Mouse (Mus musculus): ENCODE measurements at regions not wholly inside any gene's neighbourhood (a gene's known extent, or its start where the extent isn't known, plus 50 kb on each side); places are given as distances from the start of the nearest gene placed in this dataset.

DNA sequence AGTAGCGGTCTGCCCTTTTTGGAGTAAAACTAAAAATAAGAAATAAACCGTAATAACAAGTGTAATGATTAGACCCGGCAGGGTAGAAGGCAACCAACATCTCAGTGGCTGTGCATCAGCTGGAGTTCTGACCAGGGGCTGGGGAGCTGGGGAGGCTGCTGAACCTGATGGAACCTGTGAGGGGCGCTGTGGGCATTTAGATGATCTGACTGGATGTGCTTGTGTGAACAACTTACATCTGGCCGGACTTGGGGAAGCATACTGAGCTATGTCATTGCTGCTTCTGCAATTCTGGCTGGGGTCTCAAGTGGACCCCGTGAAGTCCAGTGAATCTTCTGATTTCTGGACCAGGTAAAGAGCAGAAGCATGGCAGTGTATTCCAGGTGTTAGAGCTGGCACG, 138.4 kb downstream of the Plekhb2 start:
- no peak overlapping the region for H3K4me3 ChIP-seq (replicated peaks)
- H3K36me3 ChIP-seq, result no peaks in the 10 kb centered on the region
- 73% methylated on average over 7 of the region's 7 CpGs for WGBS
- no peak overlapping the region for H3K27ac ChIP-seq
- H3K9ac ChIP-seq (replicated peaks), result no peak overlapping the region
- H3K9me3 ChIP-seq, result no peaks in the 10 kb centered on the region
- no peak for ATAC-seq (ENCODE audit: insufficient number of reproducible peaks, insufficient read depth, low FRiP score, low TSS enrichment, low read depth)
- no peaks in the 10 kb centered on the region for H3K27me3 ChIP-seq
- H3K4me2 ChIP-seq, result no peak overlapping the region
- no peaks in the 10 kb centered on the region for H3K4me1 ChIP-seq (replicated peaks)

DNA sequence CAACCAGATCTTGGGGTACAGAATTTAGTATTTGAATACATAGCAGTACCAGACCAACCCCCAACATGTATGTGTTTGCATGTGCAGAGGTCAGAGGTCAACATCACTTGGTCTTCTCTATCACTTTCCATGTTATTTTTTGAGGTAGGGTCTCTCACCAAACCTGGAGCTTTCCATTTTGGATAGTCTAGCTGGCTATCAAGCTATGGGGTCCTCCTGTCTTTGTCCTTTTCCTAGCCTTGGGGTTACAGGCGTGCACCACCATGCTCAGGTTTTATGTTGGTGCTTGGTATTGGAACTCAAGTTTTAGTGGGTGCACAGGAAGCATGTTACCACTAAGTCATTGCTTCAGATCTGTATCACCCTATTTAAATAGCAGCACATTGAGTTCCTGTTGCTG, 151.0 kb downstream of the Plekhb2 start:
- peaks cover 4% of the 10 kb centered on the region; the same call in 1 of the 2 replicates for H3K4me1 ChIP-seq (replicated peaks)
- H3K36me3 ChIP-seq, result no peaks in the 10 kb centered on the region
- H3K9ac ChIP-seq (replicated peaks), result no peak overlapping the region
- no peaks in the 10 kb centered on the region for H3K27me3 ChIP-seq
- no peak overlapping the region for H3K27ac ChIP-seq
- ATAC-seq (ENCODE audit: insufficient number of reproducible peaks, insufficient read depth, low FRiP score, low TSS enrichment, low read depth), result no peak
- H3K4me3 ChIP-seq (replicated peaks), result no peak overlapping the region
- no peaks in the 10 kb centered on the region for H3K9me3 ChIP-seq
- no peak overlapping the region for H3K4me2 ChIP-seq
- WGBS, result 79% methylated on average over 1 of the region's 1 CpGs

DNA sequence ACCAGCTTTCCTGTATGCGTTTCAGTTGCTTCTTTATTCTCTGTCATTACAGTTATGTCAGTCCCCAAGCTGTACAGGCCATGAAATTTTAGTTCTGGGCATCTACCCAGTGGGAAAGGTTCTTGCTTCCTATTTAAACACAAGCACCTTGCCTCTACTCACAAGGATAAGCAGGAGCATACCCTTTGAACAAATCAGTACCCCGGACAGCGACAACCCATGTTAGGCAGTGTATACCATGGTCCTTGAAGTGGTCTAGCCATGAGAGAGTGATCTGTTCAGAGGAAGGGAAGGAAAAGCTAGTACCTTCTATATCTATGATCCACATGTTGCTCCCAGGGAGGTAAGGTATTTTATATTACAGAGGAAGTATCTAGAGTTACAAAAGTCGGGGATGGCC, 167.7 kb downstream of the Plekhb2 start:
- Histone ChIP-seq H3K27me3 (no peaks in the 10 kb centered on the region), H3K4me3 (replicated peaks) (no peak overlapping the region), H3K27ac (no peak overlapping the region), H3K9me3 (no peaks in the 10 kb centered on the region), H3K36me3 (no peaks in the 10 kb centered on the region), H3K4me2 (no peak overlapping the region), H3K4me1 (replicated peaks) (no peaks in the 10 kb centered on the region), H3K9ac (replicated peaks) (no peak overlapping the region)
- WGBS, result 66% methylated on average over 4 of the region's 4 CpGs
- no peak for ATAC-seq (ENCODE audit: insufficient number of reproducible peaks, insufficient read depth, low FRiP score, low TSS enrichment, low read depth)

DNA sequence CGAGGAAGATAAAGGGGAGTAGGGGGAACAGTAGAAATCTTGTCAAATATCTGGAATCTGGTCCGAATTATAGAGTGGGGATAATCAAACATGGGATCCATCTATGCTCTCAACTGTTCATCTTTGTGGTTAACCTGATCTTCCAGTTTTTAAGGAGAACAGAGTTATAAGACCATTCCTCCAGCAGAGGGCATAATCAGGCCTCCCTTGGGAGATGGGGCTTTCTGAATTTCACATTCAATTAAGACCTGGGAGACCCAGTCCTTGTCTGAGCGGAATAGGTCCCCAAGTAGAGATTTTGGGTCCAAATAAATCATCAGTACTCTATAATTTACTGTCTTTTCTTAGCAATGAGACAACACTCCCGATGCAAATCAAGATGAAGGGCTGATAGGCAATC, 182.8 kb downstream of the Plekhb2 start:
- Histone ChIP-seq H3K36me3 (no peaks in the 10 kb centered on the region), H3K27me3 (no peaks in the 10 kb centered on the region), H3K9ac (replicated peaks) (no peak overlapping the region), H3K4me3 (replicated peaks) (no peak overlapping the region), H3K4me1 (replicated peaks) (no peaks in the 10 kb centered on the region), H3K9me3 (no peaks in the 10 kb centered on the region), H3K4me2 (no peak overlapping the region), H3K27ac (no peak overlapping the region)
- WGBS, result 59% methylated on average over 4 of the region's 4 CpGs
- ATAC-seq (ENCODE audit: insufficient number of reproducible peaks, insufficient read depth, low FRiP score, low TSS enrichment, low read depth), result no peak

DNA sequence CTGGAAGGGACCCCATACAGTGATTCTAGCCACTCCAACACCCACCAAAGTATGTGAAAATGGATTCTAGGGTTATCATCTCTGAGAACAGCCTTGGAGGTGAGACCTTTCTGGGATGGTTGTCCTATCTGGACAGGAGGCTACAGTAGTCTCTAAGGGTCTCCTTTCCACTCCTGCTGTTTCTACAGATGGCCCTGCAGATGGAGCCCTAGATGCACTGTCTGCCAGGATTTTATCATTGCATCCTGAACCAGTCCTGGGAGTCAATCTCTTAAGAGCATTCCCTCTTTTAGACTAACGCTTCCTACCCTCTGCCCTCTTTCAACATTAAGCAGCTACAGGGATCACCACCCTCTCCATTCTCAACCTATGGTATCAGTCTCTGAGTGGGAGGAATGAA, 223.0 kb downstream of the Plekhb2 start:
- H3K36me3 ChIP-seq, result no peaks in the 10 kb centered on the region
- 86% methylated on average over 1 of the region's 1 CpGs for WGBS
- H3K9me3 ChIP-seq, result no peaks in the 10 kb centered on the region
- H3K4me1 ChIP-seq (replicated peaks), result no peaks in the 10 kb centered on the region
- H3K4me3 ChIP-seq (replicated peaks), result no peak overlapping the region
- H3K4me2 ChIP-seq, result no peak overlapping the region
- H3K27ac ChIP-seq, result no peak overlapping the region
- H3K27me3 ChIP-seq, result no peaks in the 10 kb centered on the region
- H3K9ac ChIP-seq (replicated peaks), result no peak overlapping the region
- ATAC-seq (ENCODE audit: insufficient number of reproducible peaks, insufficient read depth, low FRiP score, low TSS enrichment, low read depth), result no peak

DNA sequence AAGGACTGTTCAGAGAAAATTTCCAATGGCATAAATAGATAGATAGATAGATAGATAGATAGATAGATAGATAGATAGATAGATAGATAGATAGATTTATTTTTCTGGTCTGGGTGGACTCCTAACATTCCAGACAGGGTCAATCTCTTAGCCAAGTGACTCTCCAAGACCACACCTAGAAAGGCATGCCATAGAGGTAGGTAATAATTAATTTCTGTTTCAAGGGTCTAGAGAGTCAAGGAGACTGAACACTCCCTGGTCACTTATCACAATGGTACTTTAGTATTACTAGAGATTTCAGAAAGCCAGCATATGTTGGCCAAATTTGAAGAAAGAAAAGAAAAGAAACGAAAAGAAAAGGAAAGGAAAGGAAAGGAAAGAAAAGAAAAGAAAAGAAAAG, 245.1 kb downstream of the Plekhb2 start:
- Histone ChIP-seq H3K36me3 (no peaks in the 10 kb centered on the region), H3K9me3 (no peaks in the 10 kb centered on the region), H3K4me1 (replicated peaks) (no peaks in the 10 kb centered on the region), H3K9ac (replicated peaks) (no peak overlapping the region), H3K4me3 (replicated peaks) (no peak overlapping the region), H3K27ac (no peak overlapping the region), H3K4me2 (no peak overlapping the region), H3K27me3 (no peaks in the 10 kb centered on the region)
- WGBS, result 59% methylated on average over 1 of the region's 1 CpGs
- ATAC-seq (ENCODE audit: insufficient number of reproducible peaks, insufficient read depth, low FRiP score, low TSS enrichment, low read depth), result no peak

DNA sequence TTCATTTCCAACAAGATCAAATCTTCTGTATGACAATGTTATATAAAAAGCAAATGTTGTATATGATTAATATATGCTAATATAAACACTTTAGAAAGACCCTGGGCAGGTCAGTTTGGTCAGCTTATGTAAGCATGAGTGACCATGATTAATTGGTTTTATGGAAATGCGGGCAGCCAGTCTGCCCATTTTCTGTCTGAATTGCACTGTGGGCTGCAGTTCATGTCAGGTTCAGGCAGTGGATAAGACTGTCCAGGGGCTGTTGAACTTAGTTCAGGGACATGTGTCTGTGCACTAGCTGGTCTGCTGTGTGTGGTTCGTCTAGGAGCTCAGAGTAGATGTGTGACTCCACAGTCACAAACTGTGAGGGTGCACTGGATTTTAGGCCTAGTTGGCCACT, 246.0 kb downstream of the Plekhb2 start:
- Histone ChIP-seq H3K4me1 (replicated peaks) (no peaks in the 10 kb centered on the region), H3K27ac (no peak overlapping the region), H3K4me2 (no peak overlapping the region), H3K4me3 (replicated peaks) (no peak overlapping the region), H3K9ac (replicated peaks) (no peak overlapping the region), H3K36me3 (no peaks in the 10 kb centered on the region), H3K27me3 (no peaks in the 10 kb centered on the region), H3K9me3 (no peaks in the 10 kb centered on the region)
- WGBS, result 85% methylated on average over 2 of the region's 2 CpGs
- ATAC-seq (ENCODE audit: insufficient number of reproducible peaks, insufficient read depth, low FRiP score, low TSS enrichment, low read depth), result no peak

DNA sequence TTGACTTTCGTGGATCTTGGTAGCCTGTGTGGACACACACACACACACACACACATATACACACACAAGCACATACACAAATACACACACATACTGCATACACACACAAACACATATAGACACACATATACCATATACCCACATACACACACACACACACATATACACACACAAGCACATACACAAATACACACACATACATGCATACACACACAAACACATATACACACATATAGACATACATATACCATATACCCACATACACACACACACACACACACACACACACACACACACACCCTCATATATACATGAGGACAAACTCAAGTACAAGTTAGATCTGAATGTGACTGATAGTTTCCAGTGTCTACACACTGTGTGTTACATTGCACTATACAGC, 256.9 kb downstream of the Plekhb2 start:
- 89% methylated on average over 1 of the region's 1 CpGs for WGBS
- Histone ChIP-seq H3K27me3 (no peaks in the 10 kb centered on the region), H3K4me2 (no peak overlapping the region), H3K9ac (replicated peaks) (no peak overlapping the region), H3K27ac (no peak overlapping the region), H3K9me3 (no peaks in the 10 kb centered on the region), H3K4me3 (replicated peaks) (no peak overlapping the region), H3K36me3 (no peaks in the 10 kb centered on the region), H3K4me1 (replicated peaks) (no peaks in the 10 kb centered on the region)
- ATAC-seq (ENCODE audit: insufficient number of reproducible peaks, insufficient read depth, low FRiP score, low TSS enrichment, low read depth), result peak; percentile 47; the same call in 1 of the 2 replicates

DNA sequence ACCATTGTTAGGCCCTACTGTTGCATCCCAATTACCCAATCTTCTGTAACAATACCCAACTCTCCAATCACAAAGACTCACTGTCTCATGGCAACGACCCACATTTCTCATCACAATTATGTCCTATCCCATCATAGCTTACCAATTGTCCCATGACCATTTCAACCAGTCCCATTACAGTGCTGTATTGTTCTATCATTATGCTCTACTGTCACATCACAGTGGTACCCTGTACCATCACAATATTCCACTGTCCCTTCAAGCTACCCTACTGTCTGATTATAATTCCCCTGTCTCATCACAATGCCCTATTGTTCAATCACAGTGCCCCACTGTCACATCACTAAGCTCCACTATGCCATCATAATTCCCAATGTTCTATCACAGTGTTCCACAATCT, 260.0 kb downstream of the Plekhb2 start:
- H3K4me1 ChIP-seq (replicated peaks), result no peaks in the 10 kb centered on the region
- H3K27ac ChIP-seq, result no peak overlapping the region
- H3K9me3 ChIP-seq, result no peaks in the 10 kb centered on the region
- no peaks in the 10 kb centered on the region for H3K27me3 ChIP-seq
- no peak overlapping the region for H3K4me2 ChIP-seq
- 62% methylated on average over 1 of the region's 1 CpGs for WGBS
- H3K36me3 ChIP-seq, result no peaks in the 10 kb centered on the region
- ATAC-seq (ENCODE audit: insufficient number of reproducible peaks, insufficient read depth, low FRiP score, low TSS enrichment, low read depth), result no peak
- no peak overlapping the region for H3K9ac ChIP-seq (replicated peaks)
- H3K4me3 ChIP-seq (replicated peaks), result no peak overlapping the region

DNA sequence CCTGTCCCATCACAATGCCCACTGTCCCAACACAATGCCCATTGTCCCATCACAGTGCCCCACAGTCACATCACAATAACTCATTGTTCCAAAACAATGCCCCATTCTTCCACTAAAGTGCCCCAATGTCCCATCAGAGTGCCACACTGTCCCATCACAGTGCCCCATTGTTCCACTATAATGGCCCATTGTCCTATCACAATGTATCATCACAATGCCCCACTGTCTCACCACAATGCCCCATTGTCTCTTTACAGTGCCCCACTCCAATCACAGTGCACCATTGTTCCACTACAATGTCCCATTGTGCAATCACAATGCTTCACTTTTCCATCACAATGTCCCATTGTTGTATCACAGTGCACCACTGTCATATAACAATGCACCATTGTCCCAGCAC, 265.7 kb downstream of the Plekhb2 start:
- Histone ChIP-seq H3K27me3 (no peaks in the 10 kb centered on the region), H3K36me3 (no peaks in the 10 kb centered on the region), H3K4me1 (replicated peaks) (no peaks in the 10 kb centered on the region), H3K4me3 (replicated peaks) (no peak overlapping the region), H3K4me2 (no peak overlapping the region), H3K9me3 (peaks cover 27% of the 10 kb centered on the region), H3K9ac (replicated peaks) (no peak overlapping the region), H3K27ac (no peak overlapping the region)
- no peak for ATAC-seq (ENCODE audit: insufficient number of reproducible peaks, insufficient read depth, low FRiP score, low TSS enrichment, low read depth)

DNA sequence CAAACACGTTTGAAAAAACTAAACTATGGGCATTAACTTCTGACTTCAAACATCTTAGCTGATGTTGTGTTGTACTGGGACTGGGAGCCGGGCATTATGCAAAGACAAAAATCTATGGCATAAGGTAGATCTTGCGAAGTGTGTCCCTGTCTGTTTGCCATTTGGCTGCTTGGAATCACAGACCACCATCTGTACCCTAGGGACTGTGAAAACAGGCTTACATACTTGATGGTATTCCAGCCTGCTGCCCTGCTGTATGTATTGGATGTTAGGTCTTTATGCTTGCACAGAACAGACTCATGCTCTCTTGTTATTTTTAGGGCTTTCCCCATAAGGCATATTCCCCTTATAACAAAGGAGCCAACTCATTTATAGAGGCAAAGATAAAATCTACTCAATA, 288.1 kb downstream of the Plekhb2 start:
- Histone ChIP-seq H3K4me2 (no peak overlapping the region), H3K27me3 (no peaks in the 10 kb centered on the region), H3K4me3 (replicated peaks) (no peak overlapping the region), H3K9ac (replicated peaks) (no peak overlapping the region), H3K9me3 (0 out of 2 replicates have a peak, but pooled peaks cover 4% of the 10 kb centered on the region), H3K36me3 (no peaks in the 10 kb centered on the region), H3K27ac (no peak overlapping the region), H3K4me1 (replicated peaks) (no peaks in the 10 kb centered on the region)
- ATAC-seq (ENCODE audit: insufficient number of reproducible peaks, insufficient read depth, low FRiP score, low TSS enrichment, low read depth), result no peak
- 79% methylated on average over 3 of the region's 3 CpGs for WGBS

DNA sequence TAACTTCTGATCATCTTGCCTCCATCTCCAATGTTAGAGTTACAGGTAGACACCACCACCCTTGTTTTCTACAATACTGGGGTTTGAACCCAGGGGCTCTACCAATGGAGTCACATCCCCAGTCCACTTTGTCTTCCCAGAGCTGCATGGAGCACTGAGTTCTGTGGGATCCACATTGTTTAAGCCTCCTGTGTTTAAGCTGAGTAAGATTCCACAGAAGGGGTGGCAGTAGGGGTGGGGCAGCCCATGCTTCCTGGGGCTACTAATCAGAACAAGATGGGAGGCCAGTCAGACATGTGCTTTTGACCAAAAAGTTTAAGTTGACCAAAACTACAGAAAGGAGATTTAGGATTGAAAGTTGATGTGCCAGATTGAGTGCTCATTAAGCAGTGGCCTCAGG, 299.3 kb downstream of the Plekhb2 start:
- no peaks in the 10 kb centered on the region for H3K27me3 ChIP-seq
- no peak overlapping the region for H3K4me3 ChIP-seq (replicated peaks)
- H3K9me3 ChIP-seq, result no peaks in the 10 kb centered on the region
- no peak for ATAC-seq (ENCODE audit: insufficient number of reproducible peaks, insufficient read depth, low FRiP score, low TSS enrichment, low read depth)
- no peak overlapping the region for H3K9ac ChIP-seq (replicated peaks)
- no peaks in the 10 kb centered on the region for H3K4me1 ChIP-seq (replicated peaks)
- no peaks in the 10 kb centered on the region for H3K36me3 ChIP-seq
- H3K4me2 ChIP-seq, result no peak overlapping the region
- no peak overlapping the region for H3K27ac ChIP-seq

DNA sequence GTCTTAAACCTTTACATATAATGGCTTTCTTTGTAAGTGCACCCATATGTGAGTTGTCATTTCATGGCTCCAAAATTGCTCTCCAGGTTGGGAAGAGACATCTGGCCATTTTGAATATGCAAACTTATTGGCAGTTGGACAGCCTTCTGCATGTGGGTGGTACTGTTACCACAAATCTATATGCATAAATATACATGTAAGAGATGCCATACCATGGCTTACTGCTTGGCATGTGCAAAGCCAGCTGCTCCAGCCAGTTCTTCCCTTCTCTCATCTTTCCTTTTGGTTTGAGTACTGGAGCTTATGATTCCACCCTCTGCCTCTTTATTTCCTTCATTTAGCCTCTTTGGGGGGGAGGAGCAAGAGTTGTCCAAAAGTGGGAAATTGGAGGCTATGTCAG, 312.7 kb downstream of the Plekhb2 start:
- H3K9ac ChIP-seq (replicated peaks), result no peak overlapping the region
- H3K27ac ChIP-seq, result no peak overlapping the region
- H3K4me1 ChIP-seq (replicated peaks), result no peaks in the 10 kb centered on the region
- no peak overlapping the region for H3K4me3 ChIP-seq (replicated peaks)
- H3K27me3 ChIP-seq, result no peaks in the 10 kb centered on the region
- H3K4me2 ChIP-seq, result no peak overlapping the region
- no peak for ATAC-seq (ENCODE audit: insufficient number of reproducible peaks, insufficient read depth, low FRiP score, low TSS enrichment, low read depth)
- H3K9me3 ChIP-seq, result no peaks in the 10 kb centered on the region
- H3K36me3 ChIP-seq, result no peaks in the 10 kb centered on the region

Measured in limb, embryonic 12.5 days (tissue).